Mouse (Mus musculus): ENCODE data around the gene Tfeb.

The Tfeb gene

GRCm38 (mm10) chr17:47792098-47792863 is 55.5 kb downstream of the Tfeb start:
- peak; percentile 84 for DNase-seq

- DNase-seq = peak; percentile 93
Measured at GRCm38 (mm10) chr17:47793377-47793776, 56.5 kb downstream of the Tfeb start.

GRCm38 (mm10) chr17:47795446-47795845 is 58.6 kb downstream of the Tfeb start:
- DNase-seq = peak; percentile 77

- no peak for DNase-seq
Measured at GRCm38 (mm10) chr17:47796156-47796816, 59.5 kb downstream of the Tfeb start.

- DNase-seq = peak; percentile 52
Measured at GRCm38 (mm10) chr17:47796968-47797367, 60.1 kb downstream of the Tfeb start.

GRCm38 (mm10) chr17:47797383-47797782 is 60.6 kb downstream of the Tfeb start:
- DNase-seq = no peak

GRCm38 (mm10) chr17:47802806-47803205 is 66.0 kb downstream of the Tfeb start:
- DNase-seq = peak; percentile 79

GRCm38 (mm10) chr17:47803662-47804061 is 66.8 kb downstream of the Tfeb start:
- no peak for DNase-seq

GRCm38 (mm10) chr17:47805047-47805835 is 68.4 kb downstream of the Tfeb start:
- DNase-seq = no peak

- DNase-seq = peak; percentile 83
Measured at GRCm38 (mm10) chr17:47806230-47806629, 69.4 kb downstream of the Tfeb start.

GRCm38 (mm10) chr17:47811265-47811800 is 74.5 kb downstream of the Tfeb start:
- no peak for DNase-seq

- no peak for DNase-seq
Measured at GRCm38 (mm10) chr17:47812200-47812599, 75.4 kb downstream of the Tfeb start.

GRCm38 (mm10) chr17:47813616-47814015 is 76.8 kb downstream of the Tfeb start:
- peak; percentile 61 for DNase-seq

GRCm38 (mm10) chr17:47814496-47814895 is 77.7 kb downstream of the Tfeb start:
- DNase-seq = no peak

- no peak for DNase-seq
Measured at GRCm38 (mm10) chr17:47815446-47815845, 78.6 kb downstream of the Tfeb start.

- DNase-seq = no peak
Measured at GRCm38 (mm10) chr17:47818038-47818725, 81.4 kb downstream of the Tfeb start.

GRCm38 (mm10) chr17:47821339-47821738 is 84.5 kb downstream of the Tfeb start:
- peak; percentile 41 for DNase-seq

GRCm38 (mm10) chr17:47831161-47831560 is 94.3 kb downstream of the Tfeb start:
- no peak for DNase-seq

- no peak for DNase-seq
Measured at GRCm38 (mm10) chr17:47831772-47832171, 94.9 kb downstream of the Tfeb start.

GRCm38 (mm10) chr17:47832501-47833028 is 95.7 kb downstream of the Tfeb start:
- DNase-seq = peak; percentile 48

- peak; percentile 90 for DNase-seq
Measured at GRCm38 (mm10) chr17:47833029-47833627, 96.3 kb downstream of the Tfeb start.
